Mouse (Mus musculus): ENCODE measurements around the gene Atg4b. TPM values are rescaled to one million over a fixed set of nuclear protein-coding genes. Genes with fewer than 3 reads are reported as not detected.
"Not testable (repeated sequence)": the region's sequence is repeated elsewhere in the genome, so short reads cannot be mapped to it uniquely, and the experiment has no call there.

The Atg4b gene
- polyA plus RNA-seq, 1 experiment from 2014 or later: 71.5 TPM

GRCm38 (mm10) chr1:93748539-93748938, 2.8 kb upstream of the Atg4b start:
- ATAC-seq (ENCODE audit: insufficient read depth, low FRiP score): no peak
- Histone ChIP-seq H3K27me3 (ENCODE audit: control insufficient read depth, insufficient read depth, low read length) (no peaks in the 10 kb centered on the region), H3K36me3 (ENCODE audit: control insufficient read depth, insufficient read depth, low read length) (no peaks in the 10 kb centered on the region; the same call in 1 of the 2 replicates), H3K4me2 (ENCODE audit: low read depth, low read length) (no peak overlapping the region), H3K4me1 (ENCODE audit: control insufficient read depth, insufficient read depth, low read length) (peaks cover 7% of the 10 kb centered on the region), H3K9me3 (replicated peaks; ENCODE audit: control insufficient read depth, low read length) (no peaks in the 10 kb centered on the region), H3K27ac (ENCODE audit: low read length) (no peak overlapping the region), H3K4me3 (replicated peaks; ENCODE audit: low read length) (no peak overlapping the region), H3K9ac (ENCODE audit: low read length) (no peak overlapping the region)
- WGBS: 97% methylated on average over 1 of the region's 1 CpGs

- Histone ChIP-seq H3K4me1 (ENCODE audit: control insufficient read depth, insufficient read depth, low read length) (peaks cover 15% of the 10 kb centered on the region), H3K4me2 (ENCODE audit: low read depth, low read length) (peak overlapping the region; percentile 95), H3K9me3 (replicated peaks; ENCODE audit: control insufficient read depth, low read length) (no peaks in the 10 kb centered on the region), H3K27ac (ENCODE audit: low read length) (peak overlapping the region; percentile 90), H3K36me3 (ENCODE audit: control insufficient read depth, insufficient read depth, low read length) (no peaks in the 10 kb centered on the region; the same call in 1 of the 2 replicates), H3K4me3 (replicated peaks; ENCODE audit: low read length) (peak overlapping the region; percentile 96), H3K9ac (ENCODE audit: low read length) (peak overlapping the region; percentile 87), H3K27me3 (ENCODE audit: control insufficient read depth, insufficient read depth, low read length) (no peaks in the 10 kb centered on the region)
- under 1% methylated on average over 57 of the region's 59 CpGs for whole genome bisulfite sequencing
- peak; percentile 23 for ATAC-seq (ENCODE audit: insufficient read depth, low FRiP score)
Measured at GRCm38 (mm10) chr1:93753911-93754572, 2.7 kb downstream of the Atg4b start.

GRCm38 (mm10) chr1:93754573-93755290, 3.4 kb downstream of the Atg4b start, which contains the start of gene Thap4:
TSS of gene Thap4 (minus strand) at chr1:93754864.
- Histone ChIP-seq H3K9me3 (replicated peaks; ENCODE audit: control insufficient read depth, low read length) (no peaks in the 10 kb centered on the region), H3K4me1 (ENCODE audit: control insufficient read depth, insufficient read depth, low read length) (peaks cover 15% of the 10 kb centered on the region), H3K4me2 (ENCODE audit: low read depth, low read length) (peak within 1 kb of the TSS; percentile 95), H3K36me3 (ENCODE audit: control insufficient read depth, insufficient read depth, low read length) (no peaks in the 10 kb centered on the region; the same call in 1 of the 2 replicates), H3K27ac (ENCODE audit: low read length) (peak within 1 kb of the TSS; percentile 90), H3K4me3 (replicated peaks; ENCODE audit: low read length) (peak within 1 kb of the TSS; percentile 96), H3K27me3 (ENCODE audit: control insufficient read depth, insufficient read depth, low read length) (no peaks in the 10 kb centered on the region), H3K9ac (ENCODE audit: low read length) (peak within 1 kb of the TSS; percentile 87)
- under 1% methylated on average over 110 of the region's 121 CpGs for WGBS
- ATAC-seq (ENCODE audit: insufficient read depth, low FRiP score): peak; percentile 94

GRCm38 (mm10) chr1:93755291-93755610, 4.0 kb downstream of the Atg4b start:
- Histone ChIP-seq H3K4me3 (replicated peaks; ENCODE audit: low read length) (peak overlapping the region; percentile 96), H3K27me3 (ENCODE audit: control insufficient read depth, insufficient read depth, low read length) (no peaks in the 10 kb centered on the region), H3K4me2 (ENCODE audit: low read depth, low read length) (peak overlapping the region; percentile 76), H3K36me3 (ENCODE audit: control insufficient read depth, insufficient read depth, low read length) (no peaks in the 10 kb centered on the region), H3K9me3 (replicated peaks; ENCODE audit: control insufficient read depth, low read length) (no peaks in the 10 kb centered on the region), H3K4me1 (ENCODE audit: control insufficient read depth, insufficient read depth, low read length) (peaks cover 15% of the 10 kb centered on the region), H3K9ac (ENCODE audit: low read length) (peak overlapping the region; percentile 87), H3K27ac (ENCODE audit: low read length) (peak overlapping the region; percentile 90)
- WGBS: under 1% methylated on average over 13 of the region's 13 CpGs
- ATAC-seq (ENCODE audit: insufficient read depth, low FRiP score): no peak

GRCm38 (mm10) chr1:93755618-93756017, 4.3 kb downstream of the Atg4b start:
- H3K27ac ChIP-seq (ENCODE audit: low read length): no peak overlapping the region
- ATAC-seq (ENCODE audit: insufficient read depth, low FRiP score): no peak
- 20% methylated on average over 7 of the region's 7 CpGs for WGBS

GRCm38 (mm10) chr1:93756154-93756553, 4.9 kb downstream of the Atg4b start:
- Histone ChIP-seq H3K27ac (ENCODE audit: low read length) (no peak overlapping the region), H3K4me2 (ENCODE audit: low read depth, low read length) (no peak overlapping the region), H3K36me3 (ENCODE audit: control insufficient read depth, insufficient read depth, low read length) (no peaks in the 10 kb centered on the region), H3K27me3 (ENCODE audit: control insufficient read depth, insufficient read depth, low read length) (no peaks in the 10 kb centered on the region), H3K9ac (ENCODE audit: low read length) (no peak overlapping the region), H3K9me3 (replicated peaks; ENCODE audit: control insufficient read depth, low read length) (no peaks in the 10 kb centered on the region), H3K4me1 (ENCODE audit: control insufficient read depth, insufficient read depth, low read length) (peaks cover 15% of the 10 kb centered on the region), H3K4me3 (replicated peaks; ENCODE audit: low read length) (no peak overlapping the region)
- ATAC-seq (ENCODE audit: insufficient read depth, low FRiP score): no peak

More at GRCm38 (mm10) chr1:93755618-93756017, 4.3 kb downstream of the Atg4b start:
- Histone ChIP-seq H3K36me3 (ENCODE audit: control insufficient read depth, insufficient read depth, low read length) (no peaks in the 10 kb centered on the region), H3K4me2 (ENCODE audit: low read depth, low read length) (peak overlapping the region; percentile 76), H3K9me3 (replicated peaks; ENCODE audit: control insufficient read depth, low read length) (no peaks in the 10 kb centered on the region), H3K4me3 (replicated peaks; ENCODE audit: low read length) (peak overlapping the region; percentile 96), H3K4me1 (ENCODE audit: control insufficient read depth, insufficient read depth, low read length) (peaks cover 15% of the 10 kb centered on the region), H3K27me3 (ENCODE audit: control insufficient read depth, insufficient read depth, low read length) (no peaks in the 10 kb centered on the region), H3K9ac (ENCODE audit: low read length) (peak overlapping the region; percentile 87)

GRCm38 (mm10) chr1:93760076-93760475, 8.8 kb downstream of the Atg4b start:
- ATAC-seq (ENCODE audit: insufficient read depth, low FRiP score): no peak
- WGBS: 92% methylated on average over 1 of the region's 1 CpGs
- H3K27me3 ChIP-seq (ENCODE audit: control insufficient read depth, insufficient read depth, low read length): no peaks in the 10 kb centered on the region

GRCm38 (mm10) chr1:93763531-93763930, 12.2 kb downstream of the Atg4b start:
- H3K4me2 ChIP-seq (ENCODE audit: low read depth, low read length); H3K27ac ChIP-seq (ENCODE audit: low read length); H3K9ac ChIP-seq (ENCODE audit: low read length); H3K4me1 ChIP-seq (ENCODE audit: control insufficient read depth, insufficient read depth, low read length); H3K27me3 ChIP-seq (ENCODE audit: control insufficient read depth, insufficient read depth, low read length); H3K36me3 ChIP-seq (ENCODE audit: control insufficient read depth, insufficient read depth, low read length); H3K4me3 ChIP-seq (replicated peaks; ENCODE audit: low read length); ATAC-seq (ENCODE audit: insufficient read depth, low FRiP score); H3K9me3 ChIP-seq (replicated peaks; ENCODE audit: control insufficient read depth, low read length): not testable (repeated sequence)
- WGBS: 83% methylated on average over 3 of the region's 3 CpGs

More at GRCm38 (mm10) chr1:93760076-93760475, 8.8 kb downstream of the Atg4b start:
- Histone ChIP-seq H3K4me3 (replicated peaks; ENCODE audit: low read length) (no peak overlapping the region), H3K4me2 (ENCODE audit: low read depth, low read length) (no peak overlapping the region), H3K4me1 (ENCODE audit: control insufficient read depth, insufficient read depth, low read length) (peaks cover 8% of the 10 kb centered on the region; the same call in 1 of the 2 replicates), H3K27ac (ENCODE audit: low read length) (no peak overlapping the region), H3K9me3 (replicated peaks; ENCODE audit: control insufficient read depth, low read length) (no peaks in the 10 kb centered on the region), H3K9ac (ENCODE audit: low read length) (no peak overlapping the region), H3K36me3 (ENCODE audit: control insufficient read depth, insufficient read depth, low read length) (no peaks in the 10 kb centered on the region)

GRCm38 (mm10) chr1:93764871-93765591, 13.7 kb downstream of the Atg4b start:
- no peak overlapping the region for H3K27ac ChIP-seq (ENCODE audit: low read length)
- no peak for ATAC-seq (ENCODE audit: insufficient read depth, low FRiP score)

More at GRCm38 (mm10) chr1:93764871-93765591, 13.7 kb downstream of the Atg4b start:
- Histone ChIP-seq H3K9ac (ENCODE audit: low read length) (no peak overlapping the region), H3K36me3 (ENCODE audit: control insufficient read depth, insufficient read depth, low read length) (peaks cover 4% of the 10 kb centered on the region; the same call in 1 of the 2 replicates), H3K4me2 (ENCODE audit: low read depth, low read length) (no peak overlapping the region), H3K9me3 (replicated peaks; ENCODE audit: control insufficient read depth, low read length) (no peaks in the 10 kb centered on the region), H3K4me1 (ENCODE audit: control insufficient read depth, insufficient read depth, low read length) (no peaks in the 10 kb centered on the region), H3K27me3 (ENCODE audit: control insufficient read depth, insufficient read depth, low read length) (no peaks in the 10 kb centered on the region), H3K4me3 (replicated peaks; ENCODE audit: low read length) (no peak overlapping the region)
- 87% methylated on average over 9 of the region's 9 CpGs for WGBS

Measured in stomach, embryonic 16.5 days (tissue).